13 mouse cellular contexts compared by ENCODE assay signal in genomic region chr9:56766629-56767357, GRCm38 (mm10). TPM values are rescaled to one million over a fixed set of nuclear protein-coding genes. Genes with fewer than 3 reads are reported as not detected.
DNase-seq lines count a peak whose midpoint lies in the region; ATAC-seq lines count a peak whose summit lies in the region.
"Had no signal": no experiment of that assay in that cellular context is flagged by ENCODE, and none has a peak within 500 bp of the region (broad histone marks: within the 10 kb centered on the region; RNA-seq: fewer than 3 reads in every experiment).

No protein-coding gene starts in this region.

- peaks cover 10% of the 10 kb centered on the region; the same call in 1 of the 2 replicates for H3K4me1 ChIP-seq in forebrain, embryonic 14.5 days (ENCODE audit: control insufficient read depth, insufficient read depth, low read length)
- H3K4me1 ChIP-seq in forebrain, embryonic 13.5 days, result peaks cover 20% of the 10 kb centered on the region
- no peaks in the 10 kb centered on the region for H3K4me1 ChIP-seq in liver, embryonic 11.5 days (replicated peaks; ENCODE audit: control insufficient read depth, insufficient read depth, low read length)
- H3K4me1 ChIP-seq: limb, embryonic 15.5 days had no signal

- no peak overlapping the region for H3K4me2 ChIP-seq in forebrain, embryonic 14.5 days (ENCODE audit: low read length)
- no peak overlapping the region for H3K4me2 ChIP-seq in forebrain, embryonic 13.5 days
- no peak overlapping the region for H3K4me2 ChIP-seq in liver, embryonic 11.5 days
- H3K4me2 ChIP-seq: limb, embryonic 15.5 days had no signal

- 0 out of 2 replicates have a peak, but pooled peaks cover 15% of the 10 kb centered on the region for H3K27me3 ChIP-seq in forebrain, embryonic 14.5 days (replicated peaks; ENCODE audit: control insufficient read depth, insufficient read depth, low read length)
- peaks cover 73% of the 10 kb centered on the region for H3K27me3 ChIP-seq in forebrain, embryonic 13.5 days
- H3K27me3 ChIP-seq in liver, embryonic 11.5 days (replicated peaks; ENCODE audit: control insufficient read depth, insufficient read depth, low read length), result no peaks in the 10 kb centered on the region
- H3K27me3 ChIP-seq: limb, embryonic 15.5 days had no signal

- H3K36me3 ChIP-seq in forebrain, embryonic 14.5 days (ENCODE audit: control insufficient read depth, insufficient read depth, low read length), result no peaks in the 10 kb centered on the region
- no peaks in the 10 kb centered on the region for H3K36me3 ChIP-seq in forebrain, embryonic 13.5 days (ENCODE audit: poor library complexity, severe bottlenecking)
- H3K36me3 ChIP-seq in liver, embryonic 11.5 days (ENCODE audit: control insufficient read depth, insufficient read depth, low read length), result no peaks in the 10 kb centered on the region
- H3K36me3 ChIP-seq: limb, embryonic 15.5 days; midbrain, embryonic 10.5 days had no signal

- no peaks in the 10 kb centered on the region for H3K9me3 ChIP-seq in forebrain, embryonic 14.5 days (replicated peaks; ENCODE audit: control insufficient read depth, low read length)
- no peaks in the 10 kb centered on the region for H3K9me3 ChIP-seq in forebrain, embryonic 13.5 days (replicated peaks)
- H3K9me3 ChIP-seq in liver, embryonic 11.5 days (ENCODE audit: control insufficient read depth, low read length), result no peaks in the 10 kb centered on the region
- H3K9me3 ChIP-seq: limb, embryonic 15.5 days; midbrain, embryonic 10.5 days had no signal

- no peak for ATAC-seq in forebrain, embryonic 14.5 days
- no peak for ATAC-seq in forebrain, embryonic 13.5 days
- ATAC-seq in liver, embryonic 11.5 days (replicated peaks; ENCODE audit: low FRiP score), result no peak

- DNase-seq in forebrain, embryonic 14.5 days (ENCODE audit: low spot score), result no peak
- DNase-seq in Muller cell, postnatal 12 days (ENCODE audit: inconsistent ontology term), result peak; percentile 69
- peak; percentile 54 to 59 for DNase-seq in cerebellum, postnatal 14 days
- peak; percentile 81 for DNase-seq in lung, postnatal 10 days
- DNase-seq in testis, postnatal 14 days (ENCODE audit: low spot score), result no peak
- no peak for DNase-seq in right cerebral cortex, postnatal 36 days (ENCODE audit: low spot score in 2 of 2)
- no peak for DNase-seq in liver, embryonic 11.5 days (ENCODE audit: low spot score)
- DNase-seq: gastrocnemius, postnatal 36 days; layer of hippocampus, postnatal 36 days; right cerebral cortex, adult 18-20 months had no signal

- peak overlapping the region; percentile 27; the same call in 1 of the 2 replicates for H3K27ac ChIP-seq in forebrain, embryonic 14.5 days (ENCODE audit: low read depth, low read length)
- H3K27ac ChIP-seq in forebrain, embryonic 13.5 days, result no peak overlapping the region
- H3K27ac ChIP-seq in liver, embryonic 11.5 days (ENCODE audit: low read depth, low read length), result no peak overlapping the region
- H3K27ac ChIP-seq: limb, embryonic 15.5 days; midbrain, embryonic 10.5 days had no signal

- 57% methylated on average over 11 of the region's 11 CpGs for WGBS in forebrain, embryonic 14.5 days
- WGBS in forebrain, embryonic 13.5 days, result 59% methylated on average over 11 of the region's 11 CpGs
- WGBS in liver, embryonic 11.5 days, result 57% methylated on average over 11 of the region's 11 CpGs

- H3K9ac ChIP-seq in forebrain, embryonic 14.5 days (ENCODE audit: low read length), result no peak overlapping the region
- no peak overlapping the region for H3K9ac ChIP-seq in forebrain, embryonic 13.5 days
- H3K9ac ChIP-seq in liver, embryonic 11.5 days (ENCODE audit: low read depth, low read length), result no peak overlapping the region
- H3K9ac ChIP-seq: limb, embryonic 15.5 days had no signal

- H3K4me3 ChIP-seq in forebrain, embryonic 14.5 days (ENCODE audit: low read depth, low read length), result no peak overlapping the region
- H3K4me3 ChIP-seq in forebrain, embryonic 13.5 days, result no peak overlapping the region
- no peak overlapping the region for H3K4me3 ChIP-seq in liver, embryonic 11.5 days (ENCODE audit: low read depth, low read length)
- H3K4me3 ChIP-seq: limb, embryonic 15.5 days; midbrain, embryonic 10.5 days had no signal

RNA-seq across cellular contexts. Expression of gene Lingo1, which starts 29.5 kb away (rescaled TPM):
- polyA plus RNA-seq in forebrain, embryonic 14.5 days (2014; fragmentation: Nextera tagmentation; extraction: Ambion mirVana), result 19.0 and 26.7 TPM in 2 replicates
- polyA plus RNA-seq in forebrain, embryonic 13.5 days (2015; fragmentation: Nextera tagmentation; extraction: Ambion mirVana), result 10.9 and 13.7 TPM in 2 replicates
- polyA plus RNA-seq in liver, embryonic 11.5 days (2014; fragmentation: Nextera tagmentation; extraction: Ambion mirVana), result 2.0 and 2.6 TPM in 2 replicates

Comparison
In these comparisons a context has a peak if more than half of its experiments do, and no peak if none do; other contexts are left out.
1. DNase-seq: peak in Muller cell, postnatal 12 days (single experiment), cerebellum, postnatal 14 days (2 of 2) and lung, postnatal 10 days (single experiment); none in forebrain, embryonic 14.5 days (single experiment), testis, postnatal 14 days (single experiment), right cerebral cortex, postnatal 36 days (0 of 2) and liver, embryonic 11.5 days (single experiment).